Mouse (Mus musculus) CH12.LX (cell line): ENCODE data around the gene S100pbp.

Experiments
- CTCF ChIP-seq, 2 experiments: IDR thresholded peaks in 1 of 2; conservative IDR thresholded peaks in 1 of 2; 2 replicates each; pipeline ENCODE4 v1.5.1; 2011 to 2012; ENCODE audit warnings: low read depth in 2 of 2, low read length in 2 of 2, improper control_type of control experiment in 1 of 2, inconsistent platforms in 1 of 2, mild to moderate bottlenecking in 1 of 2, moderate library complexity in 1 of 2
- E2F4 ChIP-seq: IDR thresholded peaks from 2 replicates; pipeline ENCODE4 v1.6.1; 2011; ENCODE audit warnings: low read depth, low read length, improper control_type of control experiment; ENCODE audit not compliant: insufficient replicate concordance
- POLR2A ChIP-seq: IDR thresholded peaks from 2 replicates; pipeline ENCODE4 v1.6.1; 2011; ENCODE audit warnings: low read depth, mild to moderate bottlenecking, improper control_type of control experiment, low read length
- ZMIZ1 ChIP-seq: IDR thresholded peaks from 2 replicates; pipeline ENCODE4 v1.6.1; 2012; ENCODE audit warnings: low read depth, mild to moderate bottlenecking, inconsistent platforms, low read length, improper control_type of control experiment

GRCm38 (mm10) chr4:129116703-129117102, 72.8 kb downstream of the S100pbp start:
- TF ChIP-seq E2F4: no peak
- TF ChIP-seq CTCF (conservative IDR thresholded peaks at IDR 0.05 in 1 of 2, IDR thresholded peaks at IDR 0.05 in 1 of 2; ENCODE audit: low read depth in 2 of 2, low read length in 2 of 2): no peak
- TF ChIP-seq POLR2A: no peak
- TF ChIP-seq ZMIZ1: no peak
